Mouse (Mus musculus) cerebellum, adult (tissue): ENCODE results near the gene Tmem150b.

Experiments used
- ATAC-seq: cut with Nextera tagmentation; 2 replicates; pipeline ENCODE4 v1.9.2; 2017; ENCODE audit warnings: mild to moderate bottlenecking, moderate library complexity, mixed read lengths; ENCODE audit not compliant: insufficient number of reproducible peaks, low FRiP score, low TSS enrichment

The Tmem150b gene

GRCm38 (mm10) chr7:4732968-4733392 is 7.9 kb upstream of the Tmem150b start:
- no peak for ATAC-seq

- no peak for ATAC-seq
Observed at GRCm38 (mm10) chr7:4731090-4731489, 6.0 kb upstream of the Tmem150b start.

- no peak for ATAC-seq
Observed at GRCm38 (mm10) chr7:4724359-4724758, 690 bp downstream of the Tmem150b start.

GRCm38 (mm10) chr7:4723508-4723907 is 1.5 kb downstream of the Tmem150b start:
- ATAC-seq: peak; percentile 72; the same call in 1 of the 2 replicates

- no peak for ATAC-seq
Observed at GRCm38 (mm10) chr7:4719276-4719675, 5.8 kb downstream of the Tmem150b start.

GRCm38 (mm10) chr7:4716955-4717354 is 8.1 kb downstream of the Tmem150b start:
- no peak for ATAC-seq

GRCm38 (mm10) chr7:4712594-4712993 is 12.5 kb downstream of the Tmem150b start:
- no peak for ATAC-seq

- no peak for ATAC-seq
Observed at GRCm38 (mm10) chr7:4705098-4705497, 20.0 kb downstream of the Tmem150b start.

- ATAC-seq: no peak
Observed at GRCm38 (mm10) chr7:4703195-4703594, 21.9 kb downstream of the Tmem150b start.

- no peak for ATAC-seq
Observed at GRCm38 (mm10) chr7:4702334-4702733, 22.7 kb downstream of the Tmem150b start.

GRCm38 (mm10) chr7:4693004-4693403 is 32.0 kb downstream of the Tmem150b start:
- no peak for ATAC-seq

GRCm38 (mm10) chr7:4690951-4691653 is 33.9 kb downstream of the Tmem150b start:
- ATAC-seq: peak; percentile 32; the same call in 1 of the 2 replicates

- ATAC-seq: peak; percentile 73; the same call in 1 of the 2 replicates
Observed at GRCm38 (mm10) chr7:4690387-4690786, 34.7 kb downstream of the Tmem150b start, which contains the start of gene Brsk1. TSS of gene Brsk1 (plus strand) at chr7:4690604.

GRCm38 (mm10) chr7:4684632-4685417 is 40.2 kb downstream of the Tmem150b start, which contains the start of gene Hspbp1:
TSS of gene Hspbp1 (minus strand) at chr7:4685068.
- peak; percentile 98 for ATAC-seq

GRCm38 (mm10) chr7:4684203-4684602 is 40.8 kb downstream of the Tmem150b start:
- no peak for ATAC-seq

- no peak for ATAC-seq
Observed at GRCm38 (mm10) chr7:4683307-4683706, 41.7 kb downstream of the Tmem150b start.

- no peak for ATAC-seq
Observed at GRCm38 (mm10) chr7:4675200-4675599, 49.8 kb downstream of the Tmem150b start.

- no peak for ATAC-seq
Observed at GRCm38 (mm10) chr7:4674114-4674731, 50.8 kb downstream of the Tmem150b start.

GRCm38 (mm10) chr7:4671956-4672355 is 53.1 kb downstream of the Tmem150b start:
- ATAC-seq: no peak

GRCm38 (mm10) chr7:4670655-4671255 is 54.3 kb downstream of the Tmem150b start:
- ATAC-seq: no peak
